Mouse (Mus musculus) cerebellum, adult 2 months (tissue): ENCODE measurements around the gene Add2.

Experiments
- CTCF ChIP-seq: fragments of 200-500 bp; IDR thresholded peaks from 2 replicates; pipeline ENCODE4 v1.5.1; 2011; ENCODE audit warnings: low read depth, mild to moderate bottlenecking, control low read depth, low read length, moderate library complexity, borderline replicate concordance; ENCODE audit not compliant: insufficient read depth
- POLR2A ChIP-seq: fragments of 200-500 bp; IDR thresholded peaks from 2 replicates; pipeline ENCODE4 v1.6.1; 2011; ENCODE audit warnings: low read length, control low read depth, borderline replicate concordance; ENCODE audit not compliant: insufficient read depth

GRCm38 (mm10) chr6:86087813-86088212, 59.3 kb downstream of the Add2 start:
- TF ChIP-seq POLR2A (no peak), CTCF (no peak)
